Mouse (Mus musculus): ENCODE data around the gene Dock9. TPM values are rescaled to one million over a fixed set of nuclear protein-coding genes. Genes with fewer than 3 reads are reported as not detected.

Dock9 gene
- polyA plus RNA-seq, 1 experiment from 2014 or later, result 12.1 TPM

GRCm38 (mm10) chr14:121653717-121654116, 143.9 kb downstream of the Dock9 start:
- peaks cover 10% of the 10 kb centered on the region; the same call in 1 of the 2 replicates for H3K36me3 ChIP-seq
- WGBS, result 85% methylated on average over 10 of the region's 10 CpGs
- H3K9me3 ChIP-seq, result no peaks in the 10 kb centered on the region
- no peak for ATAC-seq (ENCODE audit: low FRiP score, low read depth)
- no peak overlapping the region for H3K27ac ChIP-seq (replicated peaks)
- no peak overlapping the region for H3K9ac ChIP-seq
- H3K27me3 ChIP-seq, result no peaks in the 10 kb centered on the region
- no peaks in the 10 kb centered on the region for H3K4me1 ChIP-seq (replicated peaks)
- H3K4me2 ChIP-seq, result no peak overlapping the region
- H3K4me3 ChIP-seq, result no peak overlapping the region

GRCm38 (mm10) chr14:121653241-121653640, 144.4 kb downstream of the Dock9 start:
- Histone ChIP-seq H3K27ac (replicated peaks) (no peak overlapping the region), H3K4me3 (no peak overlapping the region), H3K36me3 (peaks cover 10% of the 10 kb centered on the region; the same call in 1 of the 2 replicates), H3K4me1 (replicated peaks) (no peaks in the 10 kb centered on the region), H3K4me2 (no peak overlapping the region), H3K9ac (no peak overlapping the region), H3K9me3 (no peaks in the 10 kb centered on the region), H3K27me3 (no peaks in the 10 kb centered on the region)
- 86% methylated on average over 7 of the region's 7 CpGs for WGBS
- ATAC-seq (ENCODE audit: low FRiP score, low read depth), result no peak

- no peak overlapping the region for H3K9ac ChIP-seq
- H3K36me3 ChIP-seq, result peaks cover 5% of the 10 kb centered on the region; the same call in 1 of the 2 replicates
- no peaks in the 10 kb centered on the region for H3K9me3 ChIP-seq
- no peak for ATAC-seq (ENCODE audit: low FRiP score, low read depth)
- no peak overlapping the region for H3K4me2 ChIP-seq
- peak overlapping the region; percentile 34; the same call in 1 of the 2 replicates for H3K27ac ChIP-seq (replicated peaks)
- H3K27me3 ChIP-seq, result no peaks in the 10 kb centered on the region
- 59% methylated on average over 9 of the region's 9 CpGs for WGBS
- no peaks in the 10 kb centered on the region for H3K4me1 ChIP-seq (replicated peaks)
- H3K4me3 ChIP-seq, result no peak overlapping the region
Observed at GRCm38 (mm10) chr14:121648581-121649060, 149.0 kb downstream of the Dock9 start.

- no peak for ATAC-seq (ENCODE audit: low FRiP score, low read depth)
- H3K4me1 ChIP-seq (replicated peaks), result no peaks in the 10 kb centered on the region
- no peak overlapping the region for H3K4me3 ChIP-seq
- H3K27ac ChIP-seq (replicated peaks), result no peak overlapping the region
- peaks cover 5% of the 10 kb centered on the region; the same call in 1 of the 2 replicates for H3K36me3 ChIP-seq
- 85% methylated on average over 6 of the region's 6 CpGs for WGBS
- H3K4me2 ChIP-seq, result no peak overlapping the region
- H3K9me3 ChIP-seq, result no peaks in the 10 kb centered on the region
- no peaks in the 10 kb centered on the region for H3K27me3 ChIP-seq
- H3K9ac ChIP-seq, result no peak overlapping the region
Observed at GRCm38 (mm10) chr14:121647693-121648092, 149.9 kb downstream of the Dock9 start.

- Histone ChIP-seq H3K27me3 (no peaks in the 10 kb centered on the region), H3K36me3 (peaks cover 2% of the 10 kb centered on the region; the same call in 1 of the 2 replicates), H3K27ac (replicated peaks) (no peak overlapping the region), H3K4me1 (replicated peaks) (no peaks in the 10 kb centered on the region), H3K4me3 (no peak overlapping the region), H3K4me2 (no peak overlapping the region), H3K9me3 (no peaks in the 10 kb centered on the region), H3K9ac (no peak overlapping the region)
- 87% methylated on average over 10 of the region's 10 CpGs for WGBS
- ATAC-seq (ENCODE audit: low FRiP score, low read depth), result no peak
Observed at GRCm38 (mm10) chr14:121646617-121647016, 151.0 kb downstream of the Dock9 start.

- no peaks in the 10 kb centered on the region for H3K4me1 ChIP-seq (replicated peaks)
- H3K27me3 ChIP-seq, result no peaks in the 10 kb centered on the region
- H3K9ac ChIP-seq, result no peak overlapping the region
- H3K9me3 ChIP-seq, result no peaks in the 10 kb centered on the region
- 72% methylated on average over 2 of the region's 2 CpGs for WGBS
- H3K27ac ChIP-seq (replicated peaks), result no peak overlapping the region
- ATAC-seq (ENCODE audit: low FRiP score, low read depth), result no peak
- peaks cover 7% of the 10 kb centered on the region for H3K36me3 ChIP-seq
- H3K4me3 ChIP-seq, result no peak overlapping the region
- H3K4me2 ChIP-seq, result no peak overlapping the region
Observed at GRCm38 (mm10) chr14:121644302-121644701, 153.3 kb downstream of the Dock9 start.

- Histone ChIP-seq H3K4me2 (no peak overlapping the region), H3K36me3 (peaks cover 21% of the 10 kb centered on the region), H3K9ac (no peak overlapping the region), H3K27ac (replicated peaks) (no peak overlapping the region), H3K27me3 (no peaks in the 10 kb centered on the region), H3K9me3 (no peaks in the 10 kb centered on the region), H3K4me3 (no peak overlapping the region), H3K4me1 (replicated peaks) (no peaks in the 10 kb centered on the region)
- WGBS, result 81% methylated on average over 7 of the region's 7 CpGs
- no peak for ATAC-seq (ENCODE audit: low FRiP score, low read depth)
Observed at GRCm38 (mm10) chr14:121641271-121641670, 156.4 kb downstream of the Dock9 start.

- H3K4me1 ChIP-seq (replicated peaks), result no peaks in the 10 kb centered on the region
- H3K27me3 ChIP-seq, result no peaks in the 10 kb centered on the region
- 87% methylated on average over 12 of the region's 12 CpGs for WGBS
- no peak overlapping the region for H3K4me2 ChIP-seq
- ATAC-seq (ENCODE audit: low FRiP score, low read depth), result no peak
- H3K4me3 ChIP-seq, result no peak overlapping the region
- peaks cover 34% of the 10 kb centered on the region for H3K36me3 ChIP-seq
- H3K27ac ChIP-seq (replicated peaks), result no peak overlapping the region
- H3K9me3 ChIP-seq, result no peaks in the 10 kb centered on the region
- H3K9ac ChIP-seq, result no peak overlapping the region
Observed at GRCm38 (mm10) chr14:121636935-121637510, 160.6 kb downstream of the Dock9 start.

GRCm38 (mm10) chr14:121634736-121635430, 162.8 kb downstream of the Dock9 start:
- H3K4me1 ChIP-seq (replicated peaks), result no peaks in the 10 kb centered on the region
- no peak for ATAC-seq (ENCODE audit: low FRiP score, low read depth)
- peaks cover 33% of the 10 kb centered on the region for H3K36me3 ChIP-seq
- 90% methylated on average over 11 of the region's 11 CpGs for WGBS
- H3K27me3 ChIP-seq, result no peaks in the 10 kb centered on the region
- H3K9ac ChIP-seq, result no peak overlapping the region
- no peak overlapping the region for H3K4me2 ChIP-seq
- H3K27ac ChIP-seq (replicated peaks), result no peak overlapping the region
- H3K4me3 ChIP-seq, result no peak overlapping the region
- H3K9me3 ChIP-seq, result no peaks in the 10 kb centered on the region

- Histone ChIP-seq H3K4me3 (no peak overlapping the region), H3K36me3 (peaks cover 26% of the 10 kb centered on the region), H3K4me2 (no peak overlapping the region), H3K4me1 (replicated peaks) (no peaks in the 10 kb centered on the region), H3K27ac (replicated peaks) (no peak overlapping the region), H3K9ac (no peak overlapping the region), H3K9me3 (no peaks in the 10 kb centered on the region), H3K27me3 (no peaks in the 10 kb centered on the region)
- ATAC-seq (ENCODE audit: low FRiP score, low read depth), result no peak
- WGBS, result 84% methylated on average over 14 of the region's 14 CpGs
Observed at GRCm38 (mm10) chr14:121634093-121634735, 163.4 kb downstream of the Dock9 start.

GRCm38 (mm10) chr14:121631934-121632333, 165.7 kb downstream of the Dock9 start:
- no peak overlapping the region for H3K4me3 ChIP-seq
- H3K27me3 ChIP-seq, result no peaks in the 10 kb centered on the region
- H3K4me1 ChIP-seq (replicated peaks), result no peaks in the 10 kb centered on the region
- WGBS, result 94% methylated on average over 8 of the region's 8 CpGs
- H3K27ac ChIP-seq (replicated peaks), result no peak overlapping the region
- H3K4me2 ChIP-seq, result no peak overlapping the region
- ATAC-seq (ENCODE audit: low FRiP score, low read depth), result no peak
- peaks cover 24% of the 10 kb centered on the region for H3K36me3 ChIP-seq
- H3K9me3 ChIP-seq, result no peaks in the 10 kb centered on the region
- H3K9ac ChIP-seq, result no peak overlapping the region

- Histone ChIP-seq H3K27me3 (no peaks in the 10 kb centered on the region), H3K4me1 (replicated peaks) (no peaks in the 10 kb centered on the region), H3K9ac (no peak overlapping the region), H3K36me3 (peaks cover 20% of the 10 kb centered on the region), H3K27ac (replicated peaks) (no peak overlapping the region), H3K9me3 (no peaks in the 10 kb centered on the region), H3K4me2 (no peak overlapping the region), H3K4me3 (no peak overlapping the region)
- 85% methylated on average over 12 of the region's 12 CpGs for WGBS
- no peak for ATAC-seq (ENCODE audit: low FRiP score, low read depth)
Observed at GRCm38 (mm10) chr14:121626741-121627140, 170.9 kb downstream of the Dock9 start.
